Mouse (Mus musculus) WW6 (cell line): ENCODE data around the gene Pam16.

Experiments
- DNase-seq: peaks from one replicate; pipeline ENCODE4 v3.0.0-alpha.2; 2013; ENCODE audit warnings: low read depth, low spot score

The Pam16 gene

GRCm38 (mm10) chr16:4646831-4647230 lies 22.0 kb upstream of the Pam16 start:
- no peak for DNase-seq

GRCm38 (mm10) chr16:4645867-4646266 lies 21.1 kb upstream of the Pam16 start:
- no peak for DNase-seq

GRCm38 (mm10) chr16:4643670-4644419 lies 19.1 kb upstream of the Pam16 start:
- DNase-seq: no peak

- no peak for DNase-seq
Observed at GRCm38 (mm10) chr16:4642937-4643336, 18.1 kb upstream of the Pam16 start.

- DNase-seq: no peak
Observed at GRCm38 (mm10) chr16:4642190-4642589, 17.4 kb upstream of the Pam16 start.

- DNase-seq: no peak
Observed at GRCm38 (mm10) chr16:4641119-4641838, 16.5 kb upstream of the Pam16 start.

GRCm38 (mm10) chr16:4640267-4641005 lies 15.6 kb upstream of the Pam16 start:
- DNase-seq: no peak

- DNase-seq: peak; percentile 68
Observed at GRCm38 (mm10) chr16:4639831-4640237, 15.0 kb upstream of the Pam16 start, which contains the start of the genes Vasn and Dnaja3. Gene Vasn, plus strand, starts transcription at chr16:4639941. Gene Dnaja3, plus strand, starts transcription at chr16:4639989.

- DNase-seq: no peak
Observed at GRCm38 (mm10) chr16:4638891-4639390, 14.2 kb upstream of the Pam16 start.

- no peak for DNase-seq
Observed at GRCm38 (mm10) chr16:4635760-4636159, 11.0 kb upstream of the Pam16 start.

- no peak for DNase-seq
Observed at GRCm38 (mm10) chr16:4634681-4635080, 9.9 kb upstream of the Pam16 start.

GRCm38 (mm10) chr16:4633661-4634060 lies 8.9 kb upstream of the Pam16 start:
- DNase-seq: no peak

- DNase-seq: no peak
Observed at GRCm38 (mm10) chr16:4632050-4632449, 7.3 kb upstream of the Pam16 start.

- DNase-seq: no peak
Observed at GRCm38 (mm10) chr16:4629950-4630349, 5.2 kb upstream of the Pam16 start.

- no peak for DNase-seq
Observed at GRCm38 (mm10) chr16:4628898-4629419, 4.2 kb upstream of the Pam16 start.

GRCm38 (mm10) chr16:4627105-4627504 lies 2.3 kb upstream of the Pam16 start:
- DNase-seq: no peak

- no peak for DNase-seq
Observed at GRCm38 (mm10) chr16:4624074-4624473, 714 bp downstream of the Pam16 start.

GRCm38 (mm10) chr16:4616829-4617228 lies 8.0 kb downstream of the Pam16 start:
- DNase-seq: no peak

- no peak for DNase-seq
Observed at GRCm38 (mm10) chr16:4615297-4615696, 9.5 kb downstream of the Pam16 start.

- no peak for DNase-seq
Observed at GRCm38 (mm10) chr16:4614639-4615038, 10.1 kb downstream of the Pam16 start.

- DNase-seq: no peak
Observed at GRCm38 (mm10) chr16:4613736-4614135, 11.1 kb downstream of the Pam16 start.

GRCm38 (mm10) chr16:4611676-4612075 lies 13.1 kb downstream of the Pam16 start:
- no peak for DNase-seq
